Mouse (Mus musculus): ENCODE data around the gene Zcchc2. TPM values are rescaled to one million over a fixed set of nuclear protein-coding genes. Genes with fewer than 3 reads are reported as not detected.

Gene Zcchc2
- polyA plus RNA-seq, 1 experiment from 2014 or later: 2.2 TPM

- Histone ChIP-seq H3K9ac (ENCODE audit: low read length) (peak overlapping the region; percentile 43; the same call in 1 of the 2 replicates), H3K4me3 (ENCODE audit: low read length) (no peak overlapping the region), H3K9me3 (replicated peaks; ENCODE audit: control insufficient read depth, low read length) (no peaks in the 10 kb centered on the region), H3K36me3 (ENCODE audit: control insufficient read depth, insufficient read depth) (0 out of 2 replicates have a peak, but pooled peaks cover under 1% of the 10 kb centered on the region), H3K27me3 (ENCODE audit: control insufficient read depth, insufficient read depth, low read length) (no peaks in the 10 kb centered on the region), H3K4me2 (ENCODE audit: low read depth, low read length) (peak overlapping the region; percentile 54), H3K4me1 (ENCODE audit: control insufficient read depth, insufficient read depth, low read length) (peaks cover 32% of the 10 kb centered on the region), H3K27ac (ENCODE audit: low read length) (peak overlapping the region; percentile 79)
- peak; percentile 56 for ATAC-seq (replicated peaks; ENCODE audit: extremely low read depth, insufficient read depth, low FRiP score)
- WGBS: 20% methylated on average over 6 of the region's 6 CpGs
Measured at GRCm38 (mm10) chr1:106039326-106039725, 49.1 kb downstream of the Zcchc2 start.

GRCm38 (mm10) chr1:106040271-106040670 lies 50.1 kb downstream of the Zcchc2 start:
- 90% methylated on average over 4 of the region's 4 CpGs for WGBS
- H3K9me3 ChIP-seq (replicated peaks; ENCODE audit: control insufficient read depth, low read length): no peaks in the 10 kb centered on the region
- no peaks in the 10 kb centered on the region for H3K27me3 ChIP-seq (ENCODE audit: control insufficient read depth, insufficient read depth, low read length)
- H3K4me1 ChIP-seq (ENCODE audit: control insufficient read depth, insufficient read depth, low read length): peaks cover 32% of the 10 kb centered on the region
- no peak overlapping the region for H3K4me3 ChIP-seq (ENCODE audit: low read length)
- H3K36me3 ChIP-seq (ENCODE audit: control insufficient read depth, insufficient read depth): no peaks in the 10 kb centered on the region
- no peak for ATAC-seq (replicated peaks; ENCODE audit: extremely low read depth, insufficient read depth, low FRiP score)
- H3K9ac ChIP-seq (ENCODE audit: low read length): no peak overlapping the region
- H3K4me2 ChIP-seq (ENCODE audit: low read depth, low read length): no peak overlapping the region
- H3K27ac ChIP-seq (ENCODE audit: low read length): peak overlapping the region; percentile 79

DNA sequence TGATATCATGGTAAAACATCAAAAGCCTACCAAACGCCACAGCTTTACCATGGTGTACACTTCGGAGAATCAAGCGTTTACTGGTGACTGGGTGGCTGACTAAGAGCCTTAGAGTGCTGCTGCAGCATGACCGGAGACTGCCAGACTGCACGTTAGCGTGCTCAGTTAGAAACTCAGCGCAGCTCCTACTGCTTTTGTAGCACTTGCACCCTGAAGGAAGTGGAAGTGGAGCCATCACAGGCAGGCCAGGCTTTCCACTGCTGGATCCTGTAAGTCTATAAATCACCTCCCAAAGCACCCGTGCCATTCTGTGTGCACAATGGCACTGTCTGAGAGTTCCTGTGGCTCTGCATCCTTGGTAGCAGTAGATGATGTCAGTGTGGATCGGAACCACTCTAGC lies 52.0 kb downstream of the Zcchc2 start:
- H3K4me3 ChIP-seq (ENCODE audit: low read length): no peak overlapping the region
- peaks cover 32% of the 10 kb centered on the region for H3K4me1 ChIP-seq (ENCODE audit: control insufficient read depth, insufficient read depth, low read length)
- no peak overlapping the region for H3K4me2 ChIP-seq (ENCODE audit: low read depth, low read length)
- ATAC-seq (replicated peaks; ENCODE audit: extremely low read depth, insufficient read depth, low FRiP score): no peak
- no peaks in the 10 kb centered on the region for H3K27me3 ChIP-seq (ENCODE audit: control insufficient read depth, insufficient read depth, low read length)
- 83% methylated on average over 9 of the region's 9 CpGs for WGBS
- H3K9me3 ChIP-seq (replicated peaks; ENCODE audit: control insufficient read depth, low read length): no peaks in the 10 kb centered on the region
- H3K36me3 ChIP-seq (ENCODE audit: control insufficient read depth, insufficient read depth): no peaks in the 10 kb centered on the region
- H3K9ac ChIP-seq (ENCODE audit: low read length): no peak overlapping the region
- no peak overlapping the region for H3K27ac ChIP-seq (ENCODE audit: low read length)

- Histone ChIP-seq H3K9ac (ENCODE audit: low read length) (no peak overlapping the region), H3K4me2 (ENCODE audit: low read depth, low read length) (no peak overlapping the region), H3K4me1 (ENCODE audit: control insufficient read depth, insufficient read depth, low read length) (peaks cover 32% of the 10 kb centered on the region), H3K27ac (ENCODE audit: low read length) (peak overlapping the region; percentile 80), H3K36me3 (ENCODE audit: control insufficient read depth, insufficient read depth) (no peaks in the 10 kb centered on the region), H3K4me3 (ENCODE audit: low read length) (no peak overlapping the region), H3K9me3 (replicated peaks; ENCODE audit: control insufficient read depth, low read length) (no peaks in the 10 kb centered on the region), H3K27me3 (ENCODE audit: control insufficient read depth, insufficient read depth, low read length) (no peaks in the 10 kb centered on the region)
- peak; percentile 47; the same call in 1 of the 2 replicates for ATAC-seq (replicated peaks; ENCODE audit: extremely low read depth, insufficient read depth, low FRiP score)
- WGBS: 32% methylated on average over 4 of the region's 4 CpGs
Measured at GRCm38 (mm10) chr1:106043053-106043820, 53.0 kb downstream of the Zcchc2 start.

DNA sequence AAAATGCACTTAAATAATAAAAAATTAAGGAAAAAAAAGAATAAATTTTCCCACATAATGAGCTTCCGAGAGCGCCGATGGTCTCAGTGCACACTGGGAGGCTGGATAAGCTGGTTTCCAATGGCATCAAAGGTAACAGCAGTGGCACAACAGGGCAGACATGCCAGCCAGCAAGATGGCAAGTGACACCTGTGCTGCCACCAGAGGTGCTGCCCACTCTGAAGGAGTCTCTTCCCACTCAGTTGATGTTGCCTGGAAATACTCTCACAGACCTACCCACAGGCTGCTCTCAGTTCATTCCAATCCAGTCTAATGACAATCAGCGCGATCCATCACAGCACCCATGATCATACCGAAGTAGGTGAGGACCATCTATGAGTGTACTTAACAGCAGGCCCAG lies 58.8 kb downstream of the Zcchc2 start:
- ATAC-seq (replicated peaks; ENCODE audit: extremely low read depth, insufficient read depth, low FRiP score): no peak

DNA sequence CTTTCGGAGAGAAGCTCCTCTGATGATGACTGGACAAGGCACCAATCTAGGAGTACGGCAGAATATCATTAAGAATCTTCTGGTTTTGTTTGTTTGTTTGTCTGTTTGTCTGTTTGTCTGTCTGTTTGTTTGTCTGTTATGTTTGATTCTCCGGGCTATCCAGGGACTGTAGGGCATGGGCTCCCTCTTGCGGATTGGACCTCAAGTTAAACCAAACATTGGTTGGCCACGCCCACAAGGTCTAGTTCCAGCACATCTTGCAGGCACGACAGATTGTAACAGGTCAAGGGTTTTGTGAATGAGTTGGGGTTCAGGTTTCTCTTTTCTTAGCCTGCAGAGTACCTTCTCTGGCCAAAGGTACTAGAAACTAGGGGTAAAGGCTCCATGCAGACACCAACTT lies 64.8 kb downstream of the Zcchc2 start:
- H3K9ac ChIP-seq (ENCODE audit: low read length): no peak overlapping the region
- no peak overlapping the region for H3K4me3 ChIP-seq (ENCODE audit: low read length)
- H3K27me3 ChIP-seq (ENCODE audit: control insufficient read depth, insufficient read depth, low read length): no peaks in the 10 kb centered on the region
- H3K4me2 ChIP-seq (ENCODE audit: low read depth, low read length): no peak overlapping the region
- no peaks in the 10 kb centered on the region for H3K36me3 ChIP-seq (ENCODE audit: control insufficient read depth, insufficient read depth)
- H3K27ac ChIP-seq (ENCODE audit: low read length): no peak overlapping the region
- ATAC-seq (replicated peaks; ENCODE audit: extremely low read depth, insufficient read depth, low FRiP score): no peak
- 70% methylated on average over 6 of the region's 6 CpGs for WGBS
- peaks cover 2% of the 10 kb centered on the region; the same call in 1 of the 2 replicates for H3K4me1 ChIP-seq (ENCODE audit: control insufficient read depth, insufficient read depth, low read length)
- H3K9me3 ChIP-seq (replicated peaks; ENCODE audit: control insufficient read depth, low read length): no peaks in the 10 kb centered on the region

More for the DNA sequence above, 58.8 kb downstream of the Zcchc2 start:
- no peaks in the 10 kb centered on the region for H3K27me3 ChIP-seq (ENCODE audit: control insufficient read depth, insufficient read depth, low read length)
- H3K36me3 ChIP-seq (ENCODE audit: control insufficient read depth, insufficient read depth): no peaks in the 10 kb centered on the region
- no peak overlapping the region for H3K27ac ChIP-seq (ENCODE audit: low read length)
- H3K4me3 ChIP-seq (ENCODE audit: low read length): no peak overlapping the region
- H3K9me3 ChIP-seq (replicated peaks; ENCODE audit: control insufficient read depth, low read length): no peaks in the 10 kb centered on the region
- WGBS: 96% methylated on average over 6 of the region's 6 CpGs
- no peaks in the 10 kb centered on the region for H3K4me1 ChIP-seq (ENCODE audit: control insufficient read depth, insufficient read depth, low read length)
- no peak overlapping the region for H3K4me2 ChIP-seq (ENCODE audit: low read depth, low read length)
- no peak overlapping the region for H3K9ac ChIP-seq (ENCODE audit: low read length)

DNA sequence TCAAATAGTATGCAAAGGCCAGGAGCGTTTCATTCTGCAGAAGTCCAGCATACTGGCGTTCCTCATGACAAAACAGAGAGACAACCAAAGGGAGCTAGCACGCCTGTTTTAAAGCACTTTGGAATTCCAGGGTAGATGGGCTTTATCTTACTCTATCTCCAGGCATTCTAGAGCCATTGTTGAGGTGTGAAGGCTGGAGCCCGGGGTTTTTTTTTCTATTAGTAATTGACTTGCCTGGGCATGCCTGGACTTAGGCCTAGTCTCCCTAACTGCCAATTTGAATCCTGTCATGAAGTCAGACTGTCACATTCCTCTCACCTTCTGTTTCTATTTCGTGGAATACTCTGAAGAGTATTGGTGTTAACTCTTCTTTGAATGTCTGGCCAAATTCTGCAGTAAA lies 68.1 kb downstream of the Zcchc2 start:
- ATAC-seq (replicated peaks; ENCODE audit: extremely low read depth, insufficient read depth, low FRiP score): no peak
- Histone ChIP-seq H3K27ac (ENCODE audit: low read length) (no peak overlapping the region), H3K9me3 (replicated peaks; ENCODE audit: control insufficient read depth, low read length) (no peaks in the 10 kb centered on the region), H3K4me3 (ENCODE audit: low read length) (no peak overlapping the region), H3K4me2 (ENCODE audit: low read depth, low read length) (no peak overlapping the region), H3K36me3 (ENCODE audit: control insufficient read depth, insufficient read depth) (no peaks in the 10 kb centered on the region), H3K27me3 (ENCODE audit: control insufficient read depth, insufficient read depth, low read length) (no peaks in the 10 kb centered on the region), H3K4me1 (ENCODE audit: control insufficient read depth, insufficient read depth, low read length) (peaks cover 4% of the 10 kb centered on the region), H3K9ac (ENCODE audit: low read length) (no peak overlapping the region)
- whole genome bisulfite sequencing: 46% methylated on average over 5 of the region's 5 CpGs

- WGBS: 75% methylated on average over 4 of the region's 4 CpGs
- no peaks in the 10 kb centered on the region for H3K36me3 ChIP-seq (ENCODE audit: control insufficient read depth, insufficient read depth)
- no peaks in the 10 kb centered on the region for H3K9me3 ChIP-seq (replicated peaks; ENCODE audit: control insufficient read depth, low read length)
- peaks cover 17% of the 10 kb centered on the region for H3K4me1 ChIP-seq (ENCODE audit: control insufficient read depth, insufficient read depth, low read length)
- no peak overlapping the region for H3K4me2 ChIP-seq (ENCODE audit: low read depth, low read length)
- no peak overlapping the region for H3K27ac ChIP-seq (ENCODE audit: low read length)
- H3K9ac ChIP-seq (ENCODE audit: low read length): no peak overlapping the region
- no peak for ATAC-seq (replicated peaks; ENCODE audit: extremely low read depth, insufficient read depth, low FRiP score)
- no peak overlapping the region for H3K4me3 ChIP-seq (ENCODE audit: low read length)
- no peaks in the 10 kb centered on the region for H3K27me3 ChIP-seq (ENCODE audit: control insufficient read depth, insufficient read depth, low read length)
Measured at GRCm38 (mm10) chr1:106059516-106060277, 69.5 kb downstream of the Zcchc2 start.

Measured in heart, embryonic 16.5 days (tissue).